Mouse (Mus musculus) liver, adult 2 months (tissue): ENCODE data around the gene Ccs. TPM values are rescaled to one million over a fixed set of nuclear protein-coding genes. Genes with fewer than 3 reads are reported as not detected.
"Not testable (repeated sequence)": the region's sequence is repeated elsewhere in the genome, so short reads cannot be mapped to it uniquely, and the experiment has no call there.

ENCODE experiments used
- DNase-seq: peaks from one replicate; pipeline ENCODE4 v3.0.0-alpha.2; 2011; ENCODE audit warnings: low read depth, low spot score; ENCODE audit errors: extremely low read depth
- H3K27ac ChIP-seq: fragments of 200-500 bp; replicated peaks from 2 replicates; pipeline ENCODE4 v1.5.1; 2012; ENCODE audit warnings: low read depth, mild to moderate bottlenecking, control low read depth, inconsistent platforms, low read length; ENCODE audit not compliant: insufficient read depth
- H3K27me3 ChIP-seq: fragments of 200-500 bp; 2 replicates; pipeline ENCODE4 v1.6.1; 2012; ENCODE audit warnings: mild to moderate bottlenecking, moderate library complexity, low read length, inconsistent platforms; ENCODE audit not compliant: control insufficient read depth, insufficient read depth
- H3K36me3 ChIP-seq: fragments of 200-500 bp; 2 replicates; pipeline ENCODE4 v1.6.1; 2012; ENCODE audit warnings: low read length, inconsistent platforms; ENCODE audit not compliant: control insufficient read depth, insufficient read depth
- H3K4me1 ChIP-seq: fragments of 200-500 bp; 2 replicates; pipeline ENCODE4 v1.6.1; 2011; ENCODE audit warnings: low read length; ENCODE audit not compliant: control insufficient read depth, insufficient read depth
- H3K4me3 ChIP-seq: fragments of 200-500 bp; 2 replicates; pipeline ENCODE4 v1.5.1; 2011; ENCODE audit warnings: low read depth, mild to moderate bottlenecking, control low read depth, low read length, moderate library complexity; ENCODE audit not compliant: insufficient read depth
- H3K79me2 ChIP-seq: fragments of 200-500 bp; 2 replicates; pipeline ENCODE4 v1.6.1; 2012; ENCODE audit warnings: inconsistent platforms, mild to moderate bottlenecking, low read length, moderate library complexity; ENCODE audit not compliant: control insufficient read depth, insufficient read depth
- H3K9ac ChIP-seq: fragments of 200-500 bp; 2 replicates; pipeline ENCODE4 v1.6.1; 2012; ENCODE audit warnings: low read depth, mild to moderate bottlenecking, control low read depth, inconsistent platforms, low read length
- CTCF ChIP-seq: fragments of 200-500 bp; IDR thresholded peaks from 2 replicates; pipeline ENCODE4 v1.5.1; 2011; ENCODE audit warnings: low read depth, low read length, control low read depth
- POLR2A ChIP-seq: fragments of 200-500 bp; IDR thresholded peaks from 2 replicates; pipeline ENCODE4 v1.6.1; 2011; ENCODE audit warnings: low read length, control low read depth; ENCODE audit not compliant: insufficient read depth; ENCODE audit errors: extremely low read depth
- WGBS: fragments of 180-500 bp; shearing (Covaris S2); methylation state at CpG from one replicate; pipeline ENCODE4 v1.1.7; 2018; 5-methylcytosine and 5-hydroxymethylcytosine counted together
- polyA plus RNA-seq: library from polyadenylated mRNA; depleted of rRNA; stranded (reverse); fragments of >200 nt; gene quantifications from 2 replicates; pipeline ENCODE4 v1.2.3, GENCODE M21; 2012
- total RNA-seq: library from RNA; depleted of rRNA; stranded (reverse); fragments of >200 nt; gene quantifications from 2 replicates; pipeline ENCODE4 v1.2.3, GENCODE M21; 2014

Ccs gene
- total and polyA plus RNA-seq, 2 experiments = 174 to 245 TPM

DNA sequence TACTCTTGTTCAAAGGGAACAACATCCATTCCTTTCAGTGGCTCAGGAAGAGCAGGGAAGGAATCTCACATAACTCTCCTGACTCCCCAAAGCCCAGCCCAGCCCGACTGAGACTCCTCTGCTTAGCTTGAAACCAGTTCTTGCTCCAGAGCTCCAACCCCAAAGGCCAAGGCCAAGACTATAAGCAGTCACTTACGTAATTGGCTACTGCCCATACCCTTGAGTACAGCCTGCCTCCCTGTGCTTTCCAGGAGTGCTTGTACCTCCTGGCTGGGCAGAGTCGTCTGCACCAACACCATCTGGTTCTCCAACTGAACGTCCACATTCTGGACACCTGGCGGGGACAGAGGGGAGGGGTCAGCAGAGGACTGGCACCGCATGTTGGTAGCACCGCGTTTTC is 5.2 kb downstream of the Ccs start:
- H3K9ac ChIP-seq = no peak overlapping the region
- no peak overlapping the region for H3K4me3 ChIP-seq
- peak overlapping the region; percentile 24; the same call in 1 of the 2 replicates for H3K27ac ChIP-seq
- peaks cover 16% of the 10 kb centered on the region; the same call in 1 of the 2 replicates for H3K79me2 ChIP-seq
- TF ChIP-seq CTCF = no peak
- TF ChIP-seq POLR2A = no peak
- DNase-seq = peak; percentile 49
- H3K36me3 ChIP-seq = peaks cover 39% of the 10 kb centered on the region
- WGBS = 66% methylated on average over 8 of the region's 8 CpGs
- peaks cover 34% of the 10 kb centered on the region for H3K4me1 ChIP-seq
- no peaks in the 10 kb centered on the region for H3K27me3 ChIP-seq

DNA sequence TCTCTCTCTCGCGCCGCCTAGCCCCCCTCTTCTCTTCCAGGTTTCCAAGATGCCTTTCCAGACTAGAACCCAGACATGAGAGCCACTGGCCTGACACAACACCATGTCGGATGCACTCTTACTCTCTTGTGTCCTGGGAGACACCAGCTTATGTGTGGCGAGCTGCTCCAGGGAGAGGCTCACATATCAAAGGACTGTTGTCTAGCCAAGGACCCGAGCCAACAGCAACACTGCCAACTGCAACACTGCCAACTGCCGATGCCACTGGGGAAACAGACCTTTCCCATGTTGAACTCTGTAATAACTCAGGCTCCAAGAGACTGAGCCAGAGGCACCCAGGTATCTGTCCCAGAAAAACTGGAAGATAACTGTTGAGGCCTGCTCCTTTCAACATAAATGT is 10.0 kb downstream of the Ccs start:
- H3K4me3 ChIP-seq = no peak overlapping the region
- DNase-seq = peak; percentile 93
- 26% methylated on average over 7 of the region's 7 CpGs for WGBS
- peaks cover 25% of the 10 kb centered on the region for H3K4me1 ChIP-seq
- peak overlapping the region; percentile 83 for H3K27ac ChIP-seq
- no peak for TF ChIP-seq CTCF
- no peak for TF ChIP-seq POLR2A
- H3K27me3 ChIP-seq = no peaks in the 10 kb centered on the region
- H3K9ac ChIP-seq = no peak overlapping the region
- peaks cover 70% of the 10 kb centered on the region for H3K36me3 ChIP-seq
- H3K79me2 ChIP-seq = peaks cover 18% of the 10 kb centered on the region

DNA sequence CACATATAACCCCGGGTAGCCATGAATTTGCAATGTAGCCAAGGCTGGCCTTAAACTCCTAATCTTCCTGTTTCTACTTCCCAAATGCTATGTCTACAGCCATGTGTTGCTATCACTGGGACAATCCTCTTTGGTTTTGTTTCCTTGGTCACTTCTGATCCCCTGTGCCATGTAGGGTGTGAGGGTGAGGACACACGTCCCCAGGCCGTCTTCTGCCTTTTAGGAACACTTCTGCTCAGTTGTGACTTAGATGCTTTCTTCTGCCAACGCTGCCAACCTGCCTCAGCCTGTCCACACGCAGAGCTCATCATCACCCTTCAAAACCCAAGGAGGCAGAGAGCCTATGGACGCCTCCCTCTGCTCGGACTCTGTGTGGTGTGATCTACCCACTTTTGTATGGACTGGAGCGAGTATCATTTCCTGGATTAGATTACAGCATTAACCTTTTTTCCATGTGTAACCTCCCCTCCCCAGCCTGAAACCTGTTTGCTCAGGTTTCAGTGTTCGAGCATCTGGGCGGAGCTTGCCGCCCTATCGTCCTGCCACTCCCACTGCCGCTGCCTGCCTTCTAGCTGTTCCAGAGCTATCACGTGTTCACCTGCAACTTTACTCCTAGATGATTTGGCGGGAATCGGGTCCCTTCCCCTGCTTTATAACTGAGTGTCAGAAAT is 10.6 kb downstream of the Ccs start:
- H3K27ac ChIP-seq = peak overlapping the region; percentile 83
- TF ChIP-seq CTCF (no peak), POLR2A (no peak)
- peak overlapping the region; percentile 20; the same call in 1 of the 2 replicates for H3K9ac ChIP-seq
- H3K79me2 ChIP-seq = peaks cover 16% of the 10 kb centered on the region
- peaks cover 22% of the 10 kb centered on the region for H3K4me1 ChIP-seq
- 21% methylated on average over 16 of the region's 16 CpGs for WGBS
- peak; percentile 85 for DNase-seq
- H3K4me3 ChIP-seq = no peak overlapping the region
- H3K36me3 ChIP-seq = peaks cover 67% of the 10 kb centered on the region
- no peaks in the 10 kb centered on the region for H3K27me3 ChIP-seq

DNA sequence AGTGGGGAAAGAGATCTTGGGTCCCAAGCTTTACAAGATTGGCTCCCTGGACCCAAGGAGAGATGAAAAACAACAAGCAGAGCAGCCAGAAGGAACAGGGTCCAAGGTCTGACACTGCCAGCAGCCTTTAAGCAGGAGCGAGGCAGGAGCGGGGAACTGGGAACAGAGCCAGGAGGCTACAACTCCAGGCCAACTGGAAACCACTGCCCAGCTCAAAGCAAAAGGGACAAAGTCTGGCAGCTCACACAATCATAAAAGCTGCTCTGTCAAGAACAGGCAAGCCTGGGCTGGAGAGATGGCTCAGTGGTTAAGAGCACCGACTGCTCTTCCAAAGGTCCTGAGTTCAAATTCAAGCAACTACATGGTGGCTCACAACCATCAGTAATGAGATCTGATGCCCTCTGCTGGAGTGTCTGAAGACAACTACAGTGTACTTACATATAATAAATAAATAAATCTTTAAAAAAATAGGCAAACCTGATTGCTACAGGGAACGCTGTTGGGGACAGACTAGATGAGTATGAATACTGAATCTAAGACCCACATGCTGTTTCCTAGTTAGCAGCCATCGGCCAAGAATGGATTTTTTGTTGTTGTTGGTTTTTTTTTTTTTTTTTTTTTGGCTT is 18.3 kb downstream of the Ccs start:
- H3K4me1 ChIP-seq = peaks cover 9% of the 10 kb centered on the region
- H3K9ac ChIP-seq = no peak overlapping the region
- H3K36me3 ChIP-seq = peaks cover 16% of the 10 kb centered on the region
- H3K79me2 ChIP-seq = no peaks in the 10 kb centered on the region
- TF ChIP-seq POLR2A = no peak
- no peak for TF ChIP-seq CTCF
- H3K4me3 ChIP-seq = no peak overlapping the region
- WGBS = 12% methylated on average over 5 of the region's 5 CpGs
- H3K27me3 ChIP-seq = no peaks in the 10 kb centered on the region
- peak overlapping the region; percentile 43 for H3K27ac ChIP-seq
- DNase-seq = peak; percentile 98

DNA sequence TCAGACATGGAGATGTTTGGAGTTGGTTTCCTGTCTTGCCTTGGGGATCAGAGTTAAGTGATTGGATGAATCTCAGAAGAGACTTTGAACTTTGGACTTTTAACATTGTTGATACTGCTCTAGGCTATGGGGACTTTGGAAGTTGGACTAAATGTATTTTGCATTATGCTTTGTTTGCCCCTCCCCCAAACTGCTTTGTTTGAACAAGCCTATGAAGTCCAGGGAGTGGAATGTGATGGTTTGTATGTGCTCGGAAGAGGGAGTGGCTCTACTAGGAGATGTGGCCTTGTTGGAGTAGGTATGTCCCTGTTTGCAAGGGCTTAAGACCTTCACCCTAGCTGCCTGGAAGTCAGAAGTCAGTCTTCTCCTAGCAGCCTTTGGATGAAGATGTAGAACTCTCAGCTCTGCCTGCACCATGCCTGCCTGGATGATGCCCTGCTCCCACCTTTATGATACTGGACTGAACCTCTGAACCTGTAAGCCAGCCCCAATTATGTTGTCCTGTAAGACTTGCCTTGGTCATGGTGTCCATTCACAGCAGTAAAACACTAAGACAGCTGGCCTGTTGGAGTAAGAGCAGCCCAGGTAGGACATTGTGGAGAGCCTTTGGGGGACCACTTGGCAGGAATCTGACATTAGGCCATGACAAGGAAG is 21.8 kb downstream of the Ccs start:
- peaks cover 9% of the 10 kb centered on the region for H3K4me1 ChIP-seq
- no peak overlapping the region for H3K27ac ChIP-seq
- peak; percentile 55 for DNase-seq
- no peaks in the 10 kb centered on the region; the same call in 1 of the 2 replicates for H3K79me2 ChIP-seq
- TF ChIP-seq CTCF = no peak
- no peak for TF ChIP-seq POLR2A
- no peak overlapping the region for H3K9ac ChIP-seq
- H3K27me3 ChIP-seq = no peaks in the 10 kb centered on the region
- H3K36me3 ChIP-seq = no peaks in the 10 kb centered on the region
- WGBS = 30% methylated on average over 1 of the region's 1 CpGs
- no peak overlapping the region for H3K4me3 ChIP-seq

DNA sequence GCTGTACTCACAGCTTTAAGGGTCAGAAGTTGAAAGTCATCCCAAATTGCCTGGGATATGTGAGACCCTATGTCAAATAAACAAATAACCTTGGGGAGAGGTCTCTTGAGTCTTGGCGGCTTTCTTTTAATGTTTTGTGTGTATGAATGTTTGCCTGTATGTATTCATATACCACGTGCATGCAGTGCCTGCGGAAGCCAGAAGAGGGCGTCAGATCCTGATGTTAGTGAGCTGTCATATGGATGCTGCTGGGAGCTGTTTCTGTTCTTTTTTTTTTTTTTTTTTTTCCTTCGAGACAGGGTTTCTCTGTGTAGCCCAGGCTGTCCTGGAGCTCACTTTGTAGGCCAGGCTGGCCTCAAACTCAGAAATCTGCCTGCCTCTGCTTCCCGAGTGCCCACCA is 26.1 kb downstream of the Ccs start:
- peak; percentile 59 for TF ChIP-seq CTCF
- TF ChIP-seq POLR2A = no peak
- H3K27ac ChIP-seq = no peak overlapping the region
- peaks cover 23% of the 10 kb centered on the region; the same call in 1 of the 2 replicates for H3K79me2 ChIP-seq
- no peak overlapping the region for H3K9ac ChIP-seq
- 87% methylated on average over 6 of the region's 6 CpGs for WGBS
- H3K27me3 ChIP-seq = no peaks in the 10 kb centered on the region
- H3K4me1 ChIP-seq = peaks cover 20% of the 10 kb centered on the region
- H3K36me3 ChIP-seq = no peaks in the 10 kb centered on the region
- DNase-seq = no peak
- H3K4me3 ChIP-seq = no peak overlapping the region

DNA sequence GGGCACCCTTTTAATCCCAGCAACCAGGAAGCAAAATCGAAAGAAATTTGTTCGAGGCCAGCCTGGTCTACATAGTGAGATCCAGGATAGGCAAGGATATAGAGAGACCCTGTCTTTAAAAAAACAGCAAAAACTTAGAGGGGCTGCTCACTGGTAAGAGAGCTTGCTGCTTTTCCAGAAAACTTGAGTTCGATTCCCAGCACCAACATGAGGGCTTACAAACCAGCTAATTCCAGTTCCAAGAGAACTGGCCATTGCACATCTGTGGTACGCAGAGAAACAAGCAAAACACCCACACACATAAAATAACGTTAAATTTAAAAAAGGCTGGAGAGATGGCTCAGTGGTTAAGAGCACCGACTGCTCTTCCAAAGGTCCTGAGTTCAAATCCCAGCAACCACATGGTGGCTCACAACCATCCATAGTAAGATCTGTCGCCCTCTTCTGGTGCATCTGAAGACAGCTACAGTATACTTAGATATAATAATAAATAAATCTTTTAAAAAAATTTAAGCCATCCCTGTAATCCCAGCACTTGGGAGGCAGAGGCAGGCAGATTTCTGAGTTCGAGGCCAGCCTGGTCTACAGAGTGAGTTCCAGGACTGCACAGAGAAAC is 26.7 kb downstream of the Ccs start:
- not testable (repeated sequence) for H3K27ac ChIP-seq, H3K36me3 ChIP-seq, DNase-seq, H3K9ac ChIP-seq, H3K27me3 ChIP-seq
- 0 out of 2 replicates have a peak overlapping the region, but pooled peaks have one; percentile 77 for H3K4me3 ChIP-seq
- H3K79me2 ChIP-seq = peaks cover 25% of the 10 kb centered on the region; the same call in 1 of the 2 replicates
- WGBS = 79% methylated on average over 8 of the region's 8 CpGs
- H3K4me1 ChIP-seq = peaks cover 20% of the 10 kb centered on the region
